Mouse (Mus musculus): ENCODE results near the gene Cdk2ap2.

- TF ChIP-seq CTCF (IDR thresholded peaks at IDR 0.05; ENCODE audit: insufficient read depth, low read length), result no peak
- TF ChIP-seq POLR2A (IDR thresholded peaks at IDR 0.05; ENCODE audit: borderline replicate concordance, extremely low read depth, low read depth, low read length), result no peak
These were observed 49.5 kb downstream of the Cdk2ap2 start for GRCm38 (mm10) chr19:4146366-4147021.
